Mouse (Mus musculus): Measurements from ENCODE around the gene Frzb. TPM values are rescaled to one million over a fixed set of nuclear protein-coding genes. Genes with fewer than 3 reads are reported as not detected.

Gene Frzb
- total RNA-seq, 2 experiments from 2014 or later = not detected

- ATAC-seq (ENCODE audit: poor library complexity, severe bottlenecking) = no peak
Measured at GRCm38 (mm10) chr2:80430357-80431053, 16.9 kb downstream of the Frzb start.

- ATAC-seq (ENCODE audit: poor library complexity, severe bottlenecking) = no peak
Measured at GRCm38 (mm10) chr2:80423116-80423515, 24.3 kb downstream of the Frzb start.

- no peak for ATAC-seq (ENCODE audit: poor library complexity, severe bottlenecking)
Measured at GRCm38 (mm10) chr2:80421990-80422389, 25.4 kb downstream of the Frzb start.

GRCm38 (mm10) chr2:80416286-80416685 is 31.1 kb downstream of the Frzb start:
- no peak for ATAC-seq (ENCODE audit: poor library complexity, severe bottlenecking)

GRCm38 (mm10) chr2:80414387-80414786 is 33.0 kb downstream of the Frzb start:
- ATAC-seq (ENCODE audit: poor library complexity, severe bottlenecking) = no peak

GRCm38 (mm10) chr2:80413124-80413523 is 34.3 kb downstream of the Frzb start:
- no peak for ATAC-seq (ENCODE audit: poor library complexity, severe bottlenecking)

GRCm38 (mm10) chr2:80409893-80410574 is 37.4 kb downstream of the Frzb start:
- ATAC-seq (ENCODE audit: poor library complexity, severe bottlenecking) = no peak

- no peak for ATAC-seq (ENCODE audit: poor library complexity, severe bottlenecking)
Measured at GRCm38 (mm10) chr2:80404770-80405169, 42.7 kb downstream of the Frzb start.

- ATAC-seq (ENCODE audit: poor library complexity, severe bottlenecking) = no peak
Measured at GRCm38 (mm10) chr2:80398595-80399099, 48.8 kb downstream of the Frzb start.

GRCm38 (mm10) chr2:80396864-80397263 is 50.6 kb downstream of the Frzb start:
- no peak for ATAC-seq (ENCODE audit: poor library complexity, severe bottlenecking)

GRCm38 (mm10) chr2:80396057-80396456 is 51.4 kb downstream of the Frzb start:
- no peak for ATAC-seq (ENCODE audit: poor library complexity, severe bottlenecking)

GRCm38 (mm10) chr2:80388341-80388740 is 59.1 kb downstream of the Frzb start:
- ATAC-seq (ENCODE audit: poor library complexity, severe bottlenecking) = no peak

GRCm38 (mm10) chr2:80387668-80388067 is 59.8 kb downstream of the Frzb start:
- ATAC-seq (ENCODE audit: poor library complexity, severe bottlenecking) = no peak

- no peak for ATAC-seq (ENCODE audit: poor library complexity, severe bottlenecking)
Measured at GRCm38 (mm10) chr2:80386255-80386654, 61.2 kb downstream of the Frzb start.

- ATAC-seq (ENCODE audit: poor library complexity, severe bottlenecking) = no peak
Measured at GRCm38 (mm10) chr2:80384447-80384846, 63.0 kb downstream of the Frzb start.

- ATAC-seq (ENCODE audit: poor library complexity, severe bottlenecking) = no peak
Measured at GRCm38 (mm10) chr2:80379848-80380247, 67.6 kb downstream of the Frzb start.

- no peak for ATAC-seq (ENCODE audit: poor library complexity, severe bottlenecking)
Measured at GRCm38 (mm10) chr2:80374892-80375291, 72.5 kb downstream of the Frzb start.

- no peak for ATAC-seq (ENCODE audit: poor library complexity, severe bottlenecking)
Measured at GRCm38 (mm10) chr2:80371458-80371857, 76.0 kb downstream of the Frzb start.

Data from megakaryocyte, adult 5-6 weeks (primary cell).